Mouse (Mus musculus): ENCODE results near the gene Spink8. TPM values are rescaled to one million over a fixed set of nuclear protein-coding genes. Genes with fewer than 3 reads are reported as not detected.

Spink8 gene
- not detected for polyA plus RNA-seq (2014; fragmentation: Illumina TruSeq; extraction: RNeasy Lipid Tissue Mini Kit (QIAGEN cat#74804); ENCODE audit: low read depth, low replicate concordance)

DNA sequence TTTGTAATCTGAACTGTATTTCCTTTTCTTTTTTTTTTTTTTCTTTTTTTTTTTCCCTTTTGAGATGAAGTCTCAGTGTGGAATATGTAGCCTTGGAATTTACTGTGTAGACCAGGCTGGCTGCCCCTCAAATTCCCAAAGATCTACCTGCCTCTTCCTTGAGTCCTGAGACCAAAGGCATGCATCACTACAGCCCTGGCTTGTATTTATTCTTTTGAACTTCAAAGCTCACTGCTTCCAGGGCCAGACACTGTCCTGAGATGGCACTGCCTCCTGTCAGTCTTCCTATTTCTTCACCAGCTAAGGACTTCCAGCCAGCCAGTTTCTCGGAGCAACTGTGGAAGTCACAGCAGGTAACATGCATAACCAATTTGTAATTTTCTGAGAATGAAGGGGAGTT is at the start of gene Spink8:
Gene Spink8 (plus strand): TSS at position 301 of the 400 bp plus-strand sequence.

DNA sequence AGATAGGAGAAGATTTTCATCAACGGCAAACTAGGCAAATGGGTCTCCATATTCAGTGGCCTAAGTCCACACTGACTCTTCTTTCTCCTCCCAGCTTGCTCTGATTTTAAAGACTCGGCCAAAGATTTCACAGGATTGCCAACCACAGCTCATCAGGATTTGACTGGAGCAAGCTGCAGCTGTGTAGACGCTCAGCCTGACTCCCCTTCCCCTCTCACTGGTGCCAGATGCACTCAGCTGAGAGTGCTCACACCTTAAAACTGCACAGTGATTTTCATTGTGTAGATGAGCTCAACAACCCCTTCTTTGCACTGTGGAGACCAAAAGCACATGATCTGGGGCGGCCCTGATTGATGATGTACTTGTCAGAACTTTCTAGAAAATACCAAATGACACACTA is 21.5 kb upstream of the Spink8 start, which contains the start of gene Fbxw27:
Gene Fbxw27 (minus strand): TSS at position 101 of the 400 bp plus-strand sequence.

GRCm38 (mm10) chr9:109832391-109833087 is 20.5 kb downstream of the Spink8 start, which contains the start of gene Nme6:
Nme6 (plus strand) TSS chr9:109832749.

DNA sequence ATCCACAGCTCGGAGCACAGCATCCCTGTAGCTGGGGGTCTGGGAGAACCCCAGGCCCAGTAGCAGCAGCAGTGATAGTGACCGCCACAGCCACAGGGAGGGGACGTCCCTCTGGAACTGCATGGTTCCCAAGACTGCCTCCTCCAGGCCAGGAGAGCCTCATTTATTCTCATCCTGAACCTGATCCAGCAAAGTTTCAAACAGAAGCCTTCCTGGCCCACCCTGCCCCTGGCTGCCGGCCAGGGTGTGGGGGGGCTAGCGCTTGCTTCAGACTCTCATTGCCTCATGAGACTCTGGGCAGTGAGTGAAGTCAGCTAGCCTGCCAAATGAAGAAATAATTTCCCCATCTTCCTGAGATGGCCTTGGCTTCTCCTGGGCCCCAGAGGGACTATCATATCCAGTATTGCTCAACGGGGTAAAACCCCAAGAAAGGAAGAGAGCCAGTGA is 37.3 kb downstream of the Spink8 start, which contains the start of gene Camp:
Gene Camp (minus strand): TSS at position 306 of the 447 bp plus-strand sequence.

GRCm38 (mm10) chr9:109874797-109875691 is 63.0 kb downstream of the Spink8 start, which contains the start of gene Cdc25a:
Cdc25a (plus strand) TSS chr9:109875579.

Other genes with a start within 250 kb of the Spink8 start
- gene Fbxw15, start 244.0 kb upstream of the Spink8 start, polyA plus RNA-seq (2014; fragmentation: Illumina TruSeq; extraction: RNeasy Lipid Tissue Mini Kit (QIAGEN cat#74804); ENCODE audit: low read depth, low replicate concordance) = 0.88 TPM
- gene Fbxw24, start 186.2 kb upstream of the Spink8 start, polyA plus RNA-seq (2014; fragmentation: Illumina TruSeq; extraction: RNeasy Lipid Tissue Mini Kit (QIAGEN cat#74804); ENCODE audit: low read depth, low replicate concordance) = 0.88 TPM
- not detected for gene Fbxw25, start 147.6 kb upstream of the Spink8 start, polyA plus RNA-seq (2014; fragmentation: Illumina TruSeq; extraction: RNeasy Lipid Tissue Mini Kit (QIAGEN cat#74804); ENCODE audit: low read depth, low replicate concordance)
- gene Fbxw18, start 109.6 kb upstream of the Spink8 start, polyA plus RNA-seq (2014; fragmentation: Illumina TruSeq; extraction: RNeasy Lipid Tissue Mini Kit (QIAGEN cat#74804); ENCODE audit: low read depth, low replicate concordance) = not detected
- not detected for gene Fbxw26, start 66.2 kb upstream of the Spink8 start, polyA plus RNA-seq (2014; fragmentation: Illumina TruSeq; extraction: RNeasy Lipid Tissue Mini Kit (QIAGEN cat#74804); ENCODE audit: low read depth, low replicate concordance)
- not detected for gene Fbxw27, start 21.6 kb upstream of the Spink8 start, polyA plus RNA-seq (2014; fragmentation: Illumina TruSeq; extraction: RNeasy Lipid Tissue Mini Kit (QIAGEN cat#74804); ENCODE audit: low read depth, low replicate concordance)
- gene Nme6, start 20.5 kb downstream of the Spink8 start, polyA plus RNA-seq (2014; fragmentation: Illumina TruSeq; extraction: RNeasy Lipid Tissue Mini Kit (QIAGEN cat#74804); ENCODE audit: low read depth, low replicate concordance) = 2.6 TPM
- not detected for gene Camp, start 37.3 kb downstream of the Spink8 start, polyA plus RNA-seq (2014; fragmentation: Illumina TruSeq; extraction: RNeasy Lipid Tissue Mini Kit (QIAGEN cat#74804); ENCODE audit: low read depth, low replicate concordance)
- 35.0 TPM for gene Cdc25a, start 63.3 kb downstream of the Spink8 start, polyA plus RNA-seq (2014; fragmentation: Illumina TruSeq; extraction: RNeasy Lipid Tissue Mini Kit (QIAGEN cat#74804); ENCODE audit: low read depth, low replicate concordance)
- gene Map4, start 119.2 kb downstream of the Spink8 start, polyA plus RNA-seq (2014; fragmentation: Illumina TruSeq; extraction: RNeasy Lipid Tissue Mini Kit (QIAGEN cat#74804); ENCODE audit: low read depth, low replicate concordance) = 47.9 TPM